Mouse (Mus musculus) lung, adult 2 months (tissue): ENCODE results near the gene Jag2.

Source experiments
- CTCF ChIP-seq: fragments of 200-500 bp; IDR thresholded peaks from 2 replicates; pipeline ENCODE4 v1.5.1; 2011; ENCODE audit warnings: mild to moderate bottlenecking, low read length, control low read depth; ENCODE audit not compliant: insufficient read depth
- POLR2A ChIP-seq: fragments of 200-500 bp; IDR thresholded peaks from 2 replicates; pipeline ENCODE4 v1.6.1; 2011; ENCODE audit warnings: low read depth, mild to moderate bottlenecking, control low read depth, low read length, borderline replicate concordance; ENCODE audit errors: extremely low read depth

- TF ChIP-seq CTCF (no peak), POLR2A (no peak)
Observed at GRCm38 (mm10) chr12:112927265-112927664, 2.3 kb downstream of the Jag2 start.
